Mouse (Mus musculus) stomach, postnatal 0 days (tissue): ENCODE results near the gene Rack1. TPM values are rescaled to one million over a fixed set of nuclear protein-coding genes. Genes with fewer than 3 reads are reported as not detected.

Experiments used
- ATAC-seq: fragments of 200-750 bp; cut with Nextera tagmentation; 2 replicates; pipeline ENCODE4 v1.8.0; 2017; ENCODE audit not compliant: low FRiP score, low TSS enrichment
- DNase-seq: peaks from one replicate; pipeline ENCODE4 v3.0.0-alpha.2; 2016; ENCODE audit warnings: low spot score
- H3K27ac ChIP-seq: fragments of 300-500 bp; sonication (generic); replicated peaks from 2 replicates; pipeline ENCODE4 v1.5.1; 2014; ENCODE audit warnings: mild to moderate bottlenecking, control low read depth
- H3K27me3 ChIP-seq: fragments of 300-500 bp; sonication (generic); 2 replicates; pipeline ENCODE4 v1.6.1; 2014; ENCODE audit warnings: low read length; ENCODE audit not compliant: control insufficient read depth, insufficient read depth
- H3K36me3 ChIP-seq: fragments of 300-500 bp; sonication (generic); 2 replicates; pipeline ENCODE4 v1.6.1; 2014; ENCODE audit warnings: low read length, mixed read lengths; ENCODE audit not compliant: control insufficient read depth, insufficient read depth
- H3K4me1 ChIP-seq: fragments of 300-500 bp; sonication (generic); replicated peaks from 2 replicates; pipeline ENCODE4 v1.6.1; 2014; ENCODE audit warnings: antibody characterized with exemption; ENCODE audit not compliant: control insufficient read depth, insufficient read depth
- H3K4me2 ChIP-seq: fragments of 300-500 bp; sonication (generic); replicated peaks from 2 replicates; pipeline ENCODE4 v1.6.1; 2014; ENCODE audit warnings: low read depth, mild to moderate bottlenecking, control low read depth, moderate library complexity
- H3K4me3 ChIP-seq: fragments of 300-500 bp; sonication (generic); 2 replicates; pipeline ENCODE4 v1.5.1; 2014; ENCODE audit warnings: low read depth, low read length, control low read depth
- H3K9ac ChIP-seq: fragments of 300-500 bp; sonication (generic); 2 replicates; pipeline ENCODE4 v1.6.1; 2014; ENCODE audit warnings: mild to moderate bottlenecking, low read length, control low read depth, mixed read lengths
- H3K9me3 ChIP-seq: fragments of 300-500 bp; sonication (generic); 2 replicates; pipeline ENCODE4 v1.6.1; 2016; ENCODE audit warnings: low read length; ENCODE audit not compliant: control insufficient read depth
- CTCF ChIP-seq: IDR thresholded peaks from 2 replicates; pipeline ENCODE4 v1.5.1; 2016; ENCODE audit warnings: antibody characterized with exemption, low read depth, mild to moderate bottlenecking, moderate library complexity
- EP300 ChIP-seq: optimal IDR thresholded peaks from 2 replicates; pipeline ENCODE3; 2016; ENCODE audit warnings: antibody characterized with exemption
- WGBS: fragments of 180-500 bp; shearing (Covaris S2); extraction: QIAGEN DNeasy Blood & Tissue Kit; methylation state at CpG from one replicate; pipeline ENCODE4 v1.1.7; 2014; 5-methylcytosine and 5-hydroxymethylcytosine counted together
- polyA plus RNA-seq: library from polyadenylated mRNA; unstranded; fragments of >200 nt; fragmentation: Nextera tagmentation; extraction: Ambion mirVana; gene quantifications from 2 replicates; pipeline ENCODE4 v1.2.1, GENCODE M21; 2015

Rack1 gene
- polyA plus RNA-seq, 1 experiment from 2014 or later: 529 TPM

GRCm38 (mm10) chr11:48837310-48838180, 37.4 kb downstream of the Rack1 start:
- H3K9me3 ChIP-seq: no peaks in the 10 kb centered on the region
- H3K4me2 ChIP-seq: peak overlapping the region; percentile 91
- ATAC-seq (peak; percentile 47), DNase-seq (peak; percentile 66)
- 0 out of 2 replicates have a peak, but pooled peaks cover 6% of the 10 kb centered on the region for H3K4me1 ChIP-seq
- peak overlapping the region; percentile 81 for H3K4me3 ChIP-seq
- peak overlapping the region; percentile 87 for H3K27ac ChIP-seq
- no peaks in the 10 kb centered on the region for H3K36me3 ChIP-seq
- TF ChIP-seq EP300: no peak
- TF ChIP-seq CTCF: no peak
- H3K27me3 ChIP-seq: no peaks in the 10 kb centered on the region
- peak overlapping the region; percentile 77 for H3K9ac ChIP-seq
- WGBS: under 1% methylated on average over 71 of the region's 77 CpGs

GRCm38 (mm10) chr11:48838181-48838797, 38.2 kb downstream of the Rack1 start:
- no peaks in the 10 kb centered on the region for H3K27me3 ChIP-seq
- DNase-seq: peak; percentile 46
- peak overlapping the region; percentile 91 for H3K4me2 ChIP-seq
- H3K4me1 ChIP-seq: 0 out of 2 replicates have a peak, but pooled peaks cover 6% of the 10 kb centered on the region
- ATAC-seq: 0 out of 2 replicates have a peak, but pooled peaks have one; percentile 22
- no peaks in the 10 kb centered on the region for H3K9me3 ChIP-seq
- peak overlapping the region; percentile 77 for H3K9ac ChIP-seq
- WGBS: under 1% methylated on average over 16 of the region's 16 CpGs
- TF ChIP-seq EP300 (no peak), CTCF (no peak)
- peak overlapping the region; percentile 81 for H3K4me3 ChIP-seq
- H3K36me3 ChIP-seq: no peaks in the 10 kb centered on the region
- peak overlapping the region; percentile 87 for H3K27ac ChIP-seq

GRCm38 (mm10) chr11:48838879-48839680, 38.9 kb downstream of the Rack1 start:
- Histone ChIP-seq H3K4me3 (no peak overlapping the region), H3K27me3 (no peaks in the 10 kb centered on the region), H3K27ac (no peak overlapping the region), H3K9ac (no peak overlapping the region), H3K9me3 (no peaks in the 10 kb centered on the region), H3K36me3 (no peaks in the 10 kb centered on the region), H3K4me1 (0 out of 2 replicates have a peak, but pooled peaks cover 6% of the 10 kb centered on the region), H3K4me2 (no peak overlapping the region)
- TF ChIP-seq EP300: no peak
- TF ChIP-seq CTCF: no peak
- ATAC-seq: no peak
- WGBS: 77% methylated on average over 10 of the region's 10 CpGs
- no peak for DNase-seq

GRCm38 (mm10) chr11:48840805-48841204, 40.7 kb downstream of the Rack1 start:
- H3K9ac ChIP-seq: no peak overlapping the region
- DNase-seq (no peak), ATAC-seq (no peak)
- no peaks in the 10 kb centered on the region for H3K36me3 ChIP-seq
- no peak overlapping the region for H3K4me3 ChIP-seq
- H3K9me3 ChIP-seq: no peaks in the 10 kb centered on the region
- H3K4me1 ChIP-seq: 0 out of 2 replicates have a peak, but pooled peaks cover 6% of the 10 kb centered on the region
- TF ChIP-seq CTCF (no peak), EP300 (no peak)
- no peak overlapping the region for H3K4me2 ChIP-seq
- no peaks in the 10 kb centered on the region for H3K27me3 ChIP-seq
- no peak overlapping the region for H3K27ac ChIP-seq

- Histone ChIP-seq H3K9ac (no peak overlapping the region), H3K27ac (no peak overlapping the region), H3K9me3 (no peaks in the 10 kb centered on the region), H3K4me1 (0 out of 2 replicates have a peak, but pooled peaks cover 6% of the 10 kb centered on the region), H3K4me2 (no peak overlapping the region), H3K27me3 (no peaks in the 10 kb centered on the region), H3K4me3 (no peak overlapping the region), H3K36me3 (no peaks in the 10 kb centered on the region)
- DNase-seq (no peak), ATAC-seq (no peak)
- TF ChIP-seq CTCF (no peak), EP300 (no peak)
- 78% methylated on average over 5 of the region's 5 CpGs for WGBS
Observed at GRCm38 (mm10) chr11:48841213-48841612, 41.1 kb downstream of the Rack1 start.
